Mouse (Mus musculus) skeletal muscle tissue, adult 2 months (tissue): ENCODE measurements around the gene Dnah9.
A peak's percentile ranks its signal among the peaks of the same experiment; 100 is the strongest.

ENCODE experiments used
- DNase-seq: peaks from one replicate; pipeline ENCODE4 v3.0.0-alpha.2; 2012; ENCODE audit warnings: low read depth, low spot score

Gene Dnah9

GRCm38 (mm10) chr11:65927962-65928361 lies 240.4 kb downstream of the Dnah9 start:
- DNase-seq, result no peak

- no peak for DNase-seq
These were observed 249.7 kb downstream of the Dnah9 start for GRCm38 (mm10) chr11:65918480-65919236.

GRCm38 (mm10) chr11:65909195-65909594 lies 259.2 kb downstream of the Dnah9 start:
- DNase-seq, result no peak

- DNase-seq, result no peak
These were observed 262.9 kb downstream of the Dnah9 start for GRCm38 (mm10) chr11:65905487-65905886.

- no peak for DNase-seq
These were observed 264.4 kb downstream of the Dnah9 start for GRCm38 (mm10) chr11:65903944-65904343.

- DNase-seq, result no peak
These were observed 286.9 kb downstream of the Dnah9 start for GRCm38 (mm10) chr11:65881465-65881864.

GRCm38 (mm10) chr11:65877146-65877775 lies 291.1 kb downstream of the Dnah9 start:
- DNase-seq, result no peak

GRCm38 (mm10) chr11:65861476-65861875 lies 306.9 kb downstream of the Dnah9 start:
- no peak for DNase-seq

- no peak for DNase-seq
These were observed 316.3 kb downstream of the Dnah9 start for GRCm38 (mm10) chr11:65852066-65852465.

- no peak for DNase-seq
These were observed 321.9 kb downstream of the Dnah9 start for GRCm38 (mm10) chr11:65846446-65846845.

GRCm38 (mm10) chr11:65838999-65839398 lies 329.4 kb downstream of the Dnah9 start:
- DNase-seq, result no peak

GRCm38 (mm10) chr11:65824556-65824955 lies 343.8 kb downstream of the Dnah9 start:
- DNase-seq, result no peak

GRCm38 (mm10) chr11:65820877-65821276 lies 347.5 kb downstream of the Dnah9 start:
- DNase-seq, result peak; percentile 12

GRCm38 (mm10) chr11:65820280-65820679 lies 348.1 kb downstream of the Dnah9 start:
- no peak for DNase-seq

- DNase-seq, result no peak
These were observed 350.2 kb downstream of the Dnah9 start for GRCm38 (mm10) chr11:65818193-65818592.

- no peak for DNase-seq
These were observed 352.1 kb downstream of the Dnah9 start for GRCm38 (mm10) chr11:65816237-65816636.

- DNase-seq, result no peak
These were observed 354.0 kb downstream of the Dnah9 start for GRCm38 (mm10) chr11:65814381-65814780.

- no peak for DNase-seq
These were observed 356.3 kb downstream of the Dnah9 start for GRCm38 (mm10) chr11:65812088-65812487.

- no peak for DNase-seq
These were observed 360.8 kb downstream of the Dnah9 start for GRCm38 (mm10) chr11:65807601-65808000.

- peak; percentile 85 for DNase-seq
These were observed 361.3 kb downstream of the Dnah9 start, which contains the start of gene Zkscan6 for GRCm38 (mm10) chr11:65806909-65807504. TSS of gene Zkscan6 (plus strand) at chr11:65807175.

GRCm38 (mm10) chr11:65806321-65806904 lies 361.9 kb downstream of the Dnah9 start:
- peak; percentile 22 for DNase-seq

- DNase-seq, result no peak
These were observed 366.5 kb downstream of the Dnah9 start for GRCm38 (mm10) chr11:65801899-65802298.
